Mouse (Mus musculus) embryo, embryonic 9.5 days (tissue): ENCODE results near the gene Cirbp.

Experiments used
- DNase-seq: peaks from one replicate; pipeline ENCODE4 v3.0.0-alpha.2; 2017; ENCODE audit errors: extremely low spot score

The Cirbp gene

DNA sequence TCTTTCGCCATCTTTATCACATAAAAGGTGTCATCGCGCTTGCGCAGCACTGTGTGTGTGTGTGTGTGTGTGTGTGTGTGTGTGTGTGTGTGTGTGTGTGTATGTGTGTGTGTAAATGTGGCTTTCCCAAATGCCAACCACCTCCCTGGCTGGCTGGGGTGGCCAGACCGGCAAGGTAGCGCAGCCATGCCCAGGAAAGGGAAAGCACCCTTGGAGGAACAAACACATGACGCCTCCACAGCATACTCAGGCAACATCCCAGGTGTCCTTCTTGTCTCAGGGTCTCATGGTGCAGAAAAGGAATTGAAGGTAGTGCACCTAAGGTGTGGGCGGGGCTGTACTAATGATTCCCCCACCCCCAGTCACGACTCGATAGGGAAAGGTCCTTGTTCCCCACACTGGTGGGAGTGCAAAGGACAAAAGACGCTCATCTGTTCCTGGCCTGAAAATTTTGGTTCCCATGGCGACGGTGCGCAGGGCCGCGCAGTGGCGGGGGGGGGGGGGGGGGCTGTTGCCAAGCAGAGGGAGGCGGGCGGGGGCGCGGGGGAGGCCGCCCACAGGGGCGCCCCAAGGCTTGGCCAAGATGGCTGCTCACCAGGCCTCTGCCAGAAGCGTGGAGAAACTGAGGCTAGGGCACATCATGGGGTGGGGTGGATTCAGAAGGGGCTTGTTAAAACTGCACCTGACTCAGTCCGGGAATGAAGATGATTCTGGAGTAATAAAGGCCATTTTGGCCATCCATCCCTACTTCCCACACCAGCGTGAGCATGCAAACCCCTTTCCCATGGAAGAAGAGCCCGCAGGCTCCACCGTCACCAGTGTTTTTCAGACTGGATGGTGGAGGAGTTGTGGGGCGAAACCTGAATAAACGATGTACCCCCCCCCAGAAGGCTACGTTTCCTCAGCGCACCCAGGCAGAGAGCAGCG, 27.9 kb upstream of the Cirbp start:
- DNase-seq = no peak

GRCm38 (mm10) chr10:80138553-80139438, 27.0 kb upstream of the Cirbp start, which contains the start of gene Atp5d:
Gene Atp5d, plus strand, starts transcription at chr10:80138632.
- peak; percentile 59 for DNase-seq

DNA sequence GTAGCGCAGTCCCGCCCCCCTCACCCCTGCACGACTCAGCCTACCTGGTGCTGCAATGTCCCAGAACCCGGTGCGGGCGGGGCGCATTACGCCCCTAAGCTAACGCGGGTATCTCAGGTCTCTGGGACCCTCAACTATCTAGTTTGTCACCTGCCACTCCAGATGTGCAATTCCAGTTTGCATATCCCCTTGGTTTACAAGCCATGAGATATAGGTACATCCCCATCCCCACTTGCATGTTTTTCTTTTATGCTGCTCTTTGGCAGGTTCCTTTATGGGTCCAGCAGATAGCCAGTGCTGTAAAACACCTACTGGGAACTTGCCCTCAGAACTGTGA, 26.4 kb upstream of the Cirbp start:
- no peak for DNase-seq

GRCm38 (mm10) chr10:80139975-80140665, 25.7 kb upstream of the Cirbp start:
- DNase-seq = no peak

DNA sequence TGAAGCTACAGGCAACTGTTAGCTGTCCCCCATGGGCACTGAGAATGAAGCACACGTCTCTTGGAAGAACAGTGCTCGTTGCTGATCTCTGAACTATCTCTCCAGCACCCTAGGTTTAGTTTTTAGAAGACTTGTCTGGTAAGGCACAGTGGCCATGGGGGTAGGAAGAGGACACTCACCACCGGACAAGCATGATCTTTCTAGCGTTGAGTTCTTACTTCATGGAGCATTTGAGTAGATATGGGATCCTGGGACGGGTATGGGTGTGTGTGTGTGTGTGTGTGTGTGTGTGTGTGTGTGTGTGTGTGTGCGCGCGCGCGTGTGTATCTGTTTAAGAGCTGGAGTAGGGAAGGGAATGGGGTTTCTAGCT, 25.1 kb upstream of the Cirbp start, which contains the start of gene Cbarp:
Gene Cbarp (minus strand): TSS at position 170 of the 370 bp plus-strand sequence.
- DNase-seq = no peak

GRCm38 (mm10) chr10:80141243-80141642, 24.5 kb upstream of the Cirbp start:
- peak; percentile 94 for DNase-seq

DNA sequence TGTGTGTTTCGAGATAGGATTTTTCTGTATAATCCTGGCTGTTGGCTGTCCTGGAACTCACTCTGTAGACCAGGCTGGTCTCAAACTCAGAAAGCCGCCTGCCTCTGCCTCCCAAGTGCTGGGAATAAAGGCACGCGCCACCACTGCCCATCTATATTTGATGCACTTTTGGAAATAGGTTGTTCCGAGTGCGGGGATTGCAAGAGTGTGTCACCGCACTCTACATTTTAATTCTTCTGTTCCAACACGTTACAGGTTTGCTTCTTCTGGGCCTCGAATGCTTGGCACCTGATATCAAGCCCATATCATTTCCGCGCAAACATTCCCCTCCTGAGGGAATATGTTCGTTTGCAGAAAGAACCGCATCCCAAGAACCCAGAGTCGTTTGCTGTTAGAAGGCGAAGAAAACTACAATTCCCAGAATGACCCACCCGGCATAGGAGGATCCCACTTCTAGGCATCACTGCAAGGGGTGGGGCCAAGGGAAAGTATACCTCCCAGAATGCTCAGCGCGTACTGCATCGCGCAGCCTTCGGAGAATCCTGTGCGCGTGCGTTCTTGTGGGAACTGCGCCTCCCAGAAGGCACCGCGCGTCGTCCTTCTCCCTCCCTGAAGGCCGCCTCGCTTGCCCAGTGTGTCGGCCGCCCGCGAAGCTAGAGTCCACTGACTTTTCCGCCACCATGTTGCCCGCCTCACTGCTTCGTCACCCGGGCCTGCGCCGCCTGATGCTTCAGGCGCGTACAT, 23.8 kb upstream of the Cirbp start:
- DNase-seq = peak; percentile 96

DNA sequence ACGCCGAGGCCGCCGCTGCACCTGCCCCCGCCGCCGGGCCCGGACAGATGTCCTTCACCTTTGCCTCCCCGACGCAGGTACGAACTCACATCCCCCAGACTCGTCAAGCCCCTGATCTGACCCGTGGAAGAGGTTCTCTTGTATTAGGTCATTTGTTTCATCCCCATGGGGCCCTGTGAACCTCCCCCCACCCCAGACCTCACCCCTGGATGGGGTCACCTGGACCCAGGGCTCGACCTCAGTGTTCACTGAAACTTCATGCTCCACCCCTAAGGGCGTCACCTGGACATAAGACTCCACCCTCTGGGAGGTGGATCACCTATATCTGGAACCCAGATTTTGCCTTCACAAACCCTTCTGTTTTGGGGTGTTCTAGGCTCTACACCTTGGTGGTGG, 23.3 kb upstream of the Cirbp start:
- DNase-seq = no peak

- no peak for DNase-seq
These were observed 22.1 kb upstream of the Cirbp start for GRCm38 (mm10) chr10:80143664-80144063.

DNA sequence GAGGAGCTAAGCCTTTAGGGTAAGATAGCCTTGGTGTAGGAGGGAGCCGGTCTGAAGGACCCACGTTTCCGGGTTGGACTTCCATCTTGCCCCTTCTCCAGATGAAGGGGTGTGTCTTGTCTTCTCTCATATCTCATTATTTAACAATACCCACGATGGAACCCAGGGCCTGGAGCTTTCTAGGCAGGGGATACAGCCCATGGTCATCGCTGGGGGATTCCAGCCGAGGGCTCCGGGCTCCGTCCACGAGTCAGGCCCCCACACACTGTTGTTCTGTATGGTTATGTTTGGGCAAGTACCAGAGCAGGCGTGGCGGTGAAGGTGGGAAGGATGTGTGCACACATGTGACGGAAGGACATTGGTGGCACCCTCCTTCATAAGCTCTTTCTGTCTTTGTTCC, 21.6 kb upstream of the Cirbp start:
- DNase-seq = no peak

DNA sequence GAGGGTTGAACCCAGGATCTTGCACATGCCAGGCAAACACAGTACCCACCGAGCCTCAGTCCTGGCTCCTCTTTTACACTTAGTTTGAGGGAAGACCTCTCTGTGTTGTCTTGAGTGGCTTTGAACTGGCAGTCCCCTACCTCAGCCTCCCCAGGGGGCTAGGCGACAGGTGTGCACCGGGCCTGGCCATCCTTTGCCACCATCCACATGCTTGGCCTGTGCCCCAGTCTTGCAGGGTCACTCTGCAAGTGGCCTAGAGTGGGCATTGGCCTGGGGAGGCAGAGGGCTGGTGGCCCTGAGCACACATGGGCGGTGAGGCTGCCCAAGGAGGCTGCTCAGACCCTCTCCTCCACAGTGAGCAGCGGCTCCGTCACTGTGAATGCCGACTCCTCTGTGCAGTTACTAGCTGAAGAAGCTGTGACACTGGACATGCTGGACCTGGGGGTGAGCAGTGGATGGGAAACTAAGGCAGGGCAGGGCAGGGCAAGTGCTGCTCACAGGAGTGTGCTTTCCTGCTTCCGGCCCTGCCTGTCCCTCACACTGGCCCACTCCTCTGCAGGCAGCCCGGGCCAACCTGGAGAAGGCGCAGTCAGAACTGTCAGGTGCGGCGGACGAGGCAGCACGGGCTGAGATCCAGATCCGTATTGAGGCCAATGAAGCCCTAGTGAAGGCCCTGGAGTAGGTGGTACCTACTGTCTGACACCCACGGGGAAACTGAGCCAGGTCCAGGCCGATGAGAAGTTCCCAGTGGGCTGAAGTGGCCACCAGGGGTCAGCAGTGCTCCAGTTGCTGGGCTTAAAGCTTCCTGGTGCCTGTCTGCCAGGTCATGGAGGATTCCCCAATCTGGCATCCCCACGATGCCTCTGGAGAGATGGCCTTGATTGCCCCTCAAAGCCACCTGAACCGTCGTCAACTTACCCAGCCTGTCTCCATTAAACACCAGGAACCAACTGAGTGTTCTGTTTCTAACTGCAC, 20.6 kb upstream of the Cirbp start:
- peak; percentile 74 for DNase-seq

GRCm38 (mm10) chr10:80145896-80146295, 19.9 kb upstream of the Cirbp start:
- no peak for DNase-seq

GRCm38 (mm10) chr10:80146568-80147011, 19.2 kb upstream of the Cirbp start:
- DNase-seq = no peak

DNA sequence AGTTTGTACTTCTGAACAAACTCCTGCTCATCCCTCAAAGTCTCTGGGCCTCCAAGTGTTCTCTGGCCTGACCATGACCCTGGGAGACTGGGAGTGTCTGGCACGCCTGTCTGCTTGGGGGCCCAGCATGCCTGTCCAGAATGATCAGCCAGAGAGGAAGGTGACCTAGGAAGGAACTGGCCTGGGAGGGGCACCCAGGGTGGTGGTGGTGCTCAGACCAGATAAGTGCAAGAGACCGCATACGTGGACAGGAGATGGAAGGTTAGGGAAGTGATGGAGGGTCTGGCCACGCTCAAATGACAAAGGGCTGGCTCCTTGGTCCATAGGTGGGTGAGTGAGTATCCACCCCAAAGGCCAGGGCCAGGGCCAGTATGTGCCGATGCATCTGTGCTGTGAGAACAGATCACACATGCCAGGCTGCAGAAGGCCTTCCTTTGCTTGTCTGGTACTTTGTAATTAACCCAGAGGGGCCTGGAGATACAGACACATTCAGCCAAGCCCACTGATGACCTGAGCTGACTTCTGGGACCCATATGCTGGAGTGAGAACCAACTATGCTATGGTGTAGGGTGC, 18.6 kb upstream of the Cirbp start:
- no peak for DNase-seq

DNA sequence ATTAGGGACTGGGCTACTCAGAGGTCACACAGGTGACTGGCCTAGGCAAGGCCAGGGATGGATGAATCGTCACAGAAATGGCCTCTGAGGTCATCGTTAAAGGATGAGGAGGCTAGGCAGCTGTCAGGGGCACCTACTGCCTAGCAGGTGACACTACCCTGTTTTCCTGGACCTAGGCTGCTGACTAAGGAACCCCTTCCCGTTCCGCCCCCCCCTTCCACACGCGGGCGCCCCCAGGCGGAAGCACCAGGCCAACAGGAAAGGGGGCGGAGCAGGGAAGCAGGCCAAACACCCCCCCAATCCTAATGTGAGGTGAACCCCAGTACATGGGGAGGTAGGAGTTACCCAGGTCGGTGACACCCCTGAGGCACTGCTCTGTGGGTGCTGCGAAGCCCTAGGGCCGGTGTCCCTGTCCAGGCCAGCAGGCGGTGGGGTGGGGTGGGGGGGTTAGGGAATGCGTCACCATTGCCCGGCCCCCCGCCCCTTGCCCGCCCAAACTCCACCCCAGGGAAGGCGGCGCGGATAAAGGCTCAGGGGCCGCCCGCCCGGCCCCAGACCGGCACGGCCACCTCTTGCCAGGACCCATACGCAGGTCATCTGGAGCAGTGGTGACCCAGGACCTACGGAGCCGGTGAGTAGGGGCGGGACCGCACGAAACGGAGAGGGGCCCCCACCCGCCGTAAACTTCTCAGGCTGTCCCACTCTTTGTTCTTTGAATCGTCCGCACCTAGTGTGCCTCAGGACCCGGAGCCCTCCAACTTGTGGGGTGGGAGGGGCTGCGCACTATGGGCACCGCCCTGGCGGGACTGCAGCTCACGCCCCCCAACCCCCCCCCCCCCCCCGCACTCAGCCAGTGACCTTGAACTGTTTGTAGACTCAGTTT, 17.8 kb upstream of the Cirbp start, which contains the start of gene Midn:
Gene Midn (plus strand): TSS at position 554 of the 883 bp plus-strand sequence.
- peak; percentile 90 for DNase-seq

GRCm38 (mm10) chr10:80148610-80149290, 17.0 kb upstream of the Cirbp start:
- DNase-seq = peak; percentile 94

- peak; percentile 99 for DNase-seq
These were observed 16.2 kb upstream of the Cirbp start for GRCm38 (mm10) chr10:80149291-80150225.
